Mouse (Mus musculus) megakaryocyte-erythroid progenitor cell, adult 5-6 weeks (primary cell): ENCODE measurements around the gene Lhx6. TPM values are rescaled to one million over a fixed set of nuclear protein-coding genes. Genes with fewer than 3 reads are reported as not detected.
A peak's percentile ranks its signal among the peaks of the same experiment; 100 is the strongest.

Source experiments
- ATAC-seq: replicated peaks from 2 replicates; pipeline ENCODE4 v1.8.0; 2016; ENCODE audit warnings: mild to moderate bottlenecking, inconsistent platforms; ENCODE audit not compliant: severe bottlenecking, poor library complexity, low FRiP score, low TSS enrichment
- total RNA-seq, 2 experiments: library from RNA; stranded (forward) in 1 of 2; stranded (reverse) in 1 of 2; fragments of 200-1000, 215-1000 nt in 1 of 2; fragments of >200 nt in 1 of 2; fragmentation: Nextera tagmentation in 1 of 2; gene quantifications; 2 replicates each; pipeline ENCODE4 v1.2.3; 2014 to 2017

Gene Lhx6
- total RNA-seq, 2 experiments from 2014 or later, result not detected

DNA sequence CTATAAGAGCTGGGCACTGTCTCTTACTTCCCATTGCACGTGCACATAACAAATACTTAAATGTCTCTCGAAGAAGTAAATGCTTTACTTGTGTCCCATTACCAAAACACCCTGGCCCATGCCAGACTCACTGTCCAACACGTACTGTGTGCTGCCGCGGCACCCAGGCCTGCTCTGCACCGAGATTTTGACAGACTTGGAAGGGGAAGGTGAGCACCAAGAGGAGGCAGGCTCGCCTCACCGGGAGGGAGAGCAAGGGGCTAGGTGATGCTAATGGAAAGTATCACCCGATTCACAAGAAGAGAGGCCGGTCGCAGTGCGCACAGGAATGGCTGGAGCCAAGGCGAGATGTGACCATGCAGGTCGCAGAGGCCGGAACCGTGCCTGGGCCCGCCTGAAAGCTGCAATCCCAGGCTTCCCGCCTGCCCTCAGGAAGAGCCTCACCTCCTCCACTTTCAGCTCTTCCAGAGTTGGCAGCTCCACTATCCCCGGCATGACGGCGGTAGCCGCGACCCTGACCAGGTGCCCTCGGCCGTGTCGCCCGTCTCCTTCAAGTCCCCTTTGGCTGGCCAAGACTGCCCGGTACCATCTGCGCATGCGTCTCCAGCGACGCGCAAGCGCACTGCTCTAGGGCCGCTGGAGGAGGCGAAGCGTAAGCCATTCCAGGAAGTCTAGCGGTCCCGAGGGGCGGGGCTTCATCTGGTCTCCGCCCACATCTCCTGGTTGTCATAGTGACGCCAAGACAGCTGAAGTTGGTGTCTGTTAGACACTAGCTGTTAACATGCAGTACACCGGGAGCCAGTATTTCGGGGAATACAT lies 56.3 kb downstream of the Lhx6 start, which contains the start of the genes Ndufa8 and Morn5:
Ndufa8 (minus strand) TSS at position 659 of the 819 bp plus-strand sequence.
Morn5 (plus strand) TSS at position 711 of the 819 bp plus-strand sequence.
- ATAC-seq, result peak; percentile 93

DNA sequence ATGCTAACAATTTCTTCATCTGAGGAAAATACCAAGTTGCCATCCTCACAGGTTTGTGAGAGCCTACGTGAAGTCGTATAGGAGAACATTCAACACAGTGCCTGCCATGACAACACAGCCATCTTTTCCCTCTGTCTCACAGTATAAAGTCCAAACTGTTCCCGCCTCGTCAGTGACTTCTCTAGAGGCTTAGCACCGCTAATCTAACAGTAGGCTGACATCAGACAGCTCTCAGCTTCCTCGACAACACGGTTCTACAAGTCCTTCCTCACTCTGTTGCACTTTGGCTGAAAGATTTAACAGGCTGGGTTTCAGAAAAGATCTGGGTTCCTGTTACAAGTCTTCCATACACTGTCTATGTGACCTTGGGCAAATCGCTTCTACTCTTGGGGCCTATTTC lies 57.0 kb downstream of the Lhx6 start:
- ATAC-seq, result peak; percentile 2; the same call in 1 of the 2 replicates

DNA sequence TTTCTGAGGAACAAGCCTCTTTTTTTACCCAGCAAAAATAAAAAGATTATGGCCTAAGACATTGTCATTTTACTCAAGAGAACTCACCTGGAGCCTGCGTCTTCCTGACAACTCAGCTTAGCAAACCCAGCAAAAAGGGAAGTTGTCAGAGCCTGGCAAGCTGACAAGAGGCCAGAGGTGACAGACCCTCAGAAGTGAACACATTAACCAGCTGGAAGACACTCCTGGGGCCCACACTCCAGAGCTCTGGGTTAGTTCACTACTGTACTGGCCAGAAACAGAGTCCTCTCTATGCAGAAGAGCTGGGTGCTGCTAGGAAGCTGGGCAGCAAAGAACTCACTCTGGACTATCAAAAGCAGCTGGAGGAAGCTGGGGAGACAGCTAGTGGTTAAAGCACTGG lies 64.3 kb downstream of the Lhx6 start:
- ATAC-seq, result no peak

- no peak for ATAC-seq
These were observed 65.8 kb downstream of the Lhx6 start for GRCm38 (mm10) chr2:36039297-36039985.

DNA sequence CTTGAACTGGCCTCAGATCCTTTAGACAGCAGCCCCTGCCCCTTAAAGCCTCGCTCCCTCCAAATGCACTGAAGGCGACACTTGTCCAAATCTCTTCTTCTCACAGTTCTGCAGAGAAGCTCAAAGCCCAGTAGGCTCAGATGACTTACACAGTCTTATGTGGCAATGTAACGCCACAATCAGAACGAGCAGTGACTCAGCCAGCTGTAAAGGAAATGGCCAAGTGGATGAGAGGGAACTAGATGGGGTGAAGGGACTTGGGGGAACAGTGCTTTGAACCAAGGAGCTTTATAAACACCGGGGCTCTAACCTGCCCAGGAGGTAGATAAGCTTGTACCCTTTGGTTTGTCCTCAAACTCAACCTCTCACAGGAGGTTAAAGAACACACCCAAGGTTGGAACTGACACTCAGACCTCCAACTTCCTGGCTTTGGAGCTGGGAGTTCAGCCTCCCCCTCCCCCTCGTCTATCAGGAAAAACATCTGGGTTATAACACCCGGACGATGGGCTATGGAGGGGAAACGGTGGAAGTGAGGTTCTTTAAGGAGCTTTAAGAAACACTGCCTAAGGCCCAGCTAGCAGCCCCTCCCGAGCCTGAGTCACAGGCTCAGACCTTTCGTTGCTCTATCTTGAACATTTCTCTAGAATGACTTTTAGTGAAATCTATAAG lies 69.7 kb downstream of the Lhx6 start:
- ATAC-seq, result no peak

DNA sequence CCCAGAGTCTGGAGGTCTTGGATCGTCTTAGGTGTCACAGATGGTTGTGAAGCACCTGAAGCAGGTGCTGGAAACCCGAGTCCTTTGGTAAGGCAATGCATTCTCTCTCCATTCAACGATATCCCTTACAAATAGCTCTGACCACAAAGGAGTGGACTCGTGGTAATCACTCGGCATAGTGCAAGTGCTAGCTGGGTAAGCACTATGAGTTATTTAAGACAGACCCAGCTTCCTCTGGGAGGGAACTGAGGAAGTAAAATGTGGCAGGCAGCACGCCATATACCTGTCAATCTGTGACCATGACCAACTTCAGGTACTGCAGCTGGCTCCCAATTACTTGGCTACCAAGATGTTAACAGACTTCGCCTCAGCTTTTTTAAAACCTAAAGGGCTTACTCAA lies 70.3 kb downstream of the Lhx6 start:
- no peak for ATAC-seq

GRCm38 (mm10) chr2:36033966-36034365 lies 71.2 kb downstream of the Lhx6 start:
- no peak for ATAC-seq

DNA sequence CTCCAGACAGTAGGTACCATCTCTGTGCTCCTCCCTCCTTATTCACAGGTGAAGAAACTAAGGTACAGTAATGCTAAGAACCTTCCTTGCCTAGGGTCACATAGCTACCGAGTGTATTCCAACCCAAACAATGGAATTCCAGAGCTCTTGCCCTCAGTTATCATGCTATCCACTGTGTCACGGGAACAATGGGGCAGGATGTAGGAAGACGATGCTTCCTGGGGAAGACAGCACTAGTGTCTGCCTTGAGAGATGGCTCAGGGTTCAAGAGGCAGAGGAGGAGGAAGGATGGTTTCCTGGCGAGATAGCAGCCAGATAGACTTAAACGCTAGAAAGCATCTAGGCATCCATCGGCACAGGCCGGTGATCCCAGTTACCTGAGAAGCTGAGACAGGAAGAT lies 72.3 kb downstream of the Lhx6 start:
- ATAC-seq, result no peak

Other genes starting within 250 kb of the Lhx6 start
- gene Ttll11, start 125.5 kb downstream of the Lhx6 start, total RNA-seq (2014; fragmentation: Nextera tagmentation), result 0.55 TPM in 1 of 2 replicates, not detected in the other
- 0.15 and 0.23 TPM in 2 replicates for gene Ttll11, start 125.5 kb downstream of the Lhx6 start, total RNA-seq (2017)
- 121 and 160 TPM in 2 replicates for gene Ndufa8, start 56.0 kb downstream of the Lhx6 start, total RNA-seq (2014; fragmentation: Nextera tagmentation)
- gene Ndufa8, start 56.0 kb downstream of the Lhx6 start, total RNA-seq (2017), result 52.5 and 58.2 TPM in 2 replicates
- gene Morn5, start 56.0 kb downstream of the Lhx6 start, total RNA-seq (2014; fragmentation: Nextera tagmentation), result not detected in 2 replicates
- not detected in 2 replicates for gene Morn5, start 56.0 kb downstream of the Lhx6 start, total RNA-seq (2017)
- gene Mrrf, start 31.0 kb upstream of the Lhx6 start, total RNA-seq (2014; fragmentation: Nextera tagmentation), result 22.5 and 23.4 TPM in 2 replicates
- 31.1 and 85.3 TPM in 2 replicates for gene Mrrf, start 31.0 kb upstream of the Lhx6 start, total RNA-seq (2017)
- gene Rbm18, start 31.4 kb upstream of the Lhx6 start, total RNA-seq (2014; fragmentation: Nextera tagmentation), result 16.6 and 17.7 TPM in 2 replicates
- 19.1 and 25.0 TPM in 2 replicates for gene Rbm18, start 31.4 kb upstream of the Lhx6 start, total RNA-seq (2017)
- 1.2 and 8.5 TPM in 2 replicates for gene Ptgs1, start 125.0 kb upstream of the Lhx6 start, total RNA-seq (2014; fragmentation: Nextera tagmentation)
- 0.47 and 9.1 TPM in 2 replicates for gene Ptgs1, start 125.0 kb upstream of the Lhx6 start, total RNA-seq (2017)